Mouse (Mus musculus): ENCODE results near the gene Rrbp1. TPM values are rescaled to one million over a fixed set of nuclear protein-coding genes. Genes with fewer than 3 reads are reported as not detected.

Rrbp1 gene
- total RNA-seq, 2 experiments from 2014 or later = 74.5 to 76.6 TPM

- no peak for DNase-seq (ENCODE audit: low spot score in 2 of 2)
- intact Hi-C loops (cut with DNase I) = no loop called here
Observed at GRCm38 (mm10) chr2:143973161-143973560, 37.9 kb downstream of the Rrbp1 start.

DNA sequence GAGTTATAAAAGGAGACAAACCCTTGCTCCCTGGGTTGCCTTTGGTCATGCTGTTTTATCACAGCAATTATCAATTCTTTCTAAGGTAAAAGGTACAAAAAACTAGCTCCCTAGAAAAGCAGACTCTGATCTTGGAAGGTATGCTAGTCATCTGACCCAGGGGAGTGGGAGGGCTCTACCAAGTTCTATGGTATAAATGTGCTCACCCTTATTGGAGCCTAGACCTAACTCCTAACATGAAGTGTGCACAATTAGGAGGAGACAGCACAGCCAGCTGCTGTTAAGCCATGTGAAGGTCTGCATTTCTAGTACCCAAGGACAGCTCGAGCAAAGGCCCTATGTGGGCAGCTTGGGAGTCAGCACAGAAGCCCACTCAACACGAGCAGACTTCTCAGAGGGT is 39.2 kb downstream of the Rrbp1 start:
- no peak for DNase-seq (ENCODE audit: low spot score in 2 of 2)
- intact Hi-C loops (cut with DNase I) = no loop called here

GRCm38 (mm10) chr2:143970841-143971240 is 40.2 kb downstream of the Rrbp1 start:
- DNase-seq (ENCODE audit: low spot score in 2 of 2) = no peak

DNA sequence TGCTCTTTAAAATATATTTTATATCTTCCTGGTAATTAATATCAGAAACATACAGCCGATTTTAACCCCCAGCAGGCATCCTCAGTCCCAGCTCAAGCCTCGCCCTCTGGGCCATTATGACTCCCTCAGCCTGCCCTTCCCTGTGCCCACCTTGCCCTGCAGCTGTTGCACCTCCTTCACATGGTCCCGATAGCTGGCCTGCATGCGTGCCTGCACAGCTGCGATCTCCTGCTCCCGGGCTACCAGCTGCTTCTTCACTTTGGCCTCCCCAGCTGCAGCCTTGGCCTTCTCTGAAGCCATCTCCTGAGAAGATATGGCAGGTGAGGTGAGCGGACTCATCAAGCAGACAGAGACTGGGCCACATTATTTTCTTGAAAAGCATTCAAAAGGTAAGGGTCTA is 41.8 kb downstream of the Rrbp1 start:
- intact Hi-C loops (cut with DNase I) = no loop called here
- DNase-seq (ENCODE audit: low spot score in 2 of 2) = no peak

More at GRCm38 (mm10) chr2:143970841-143971240, 40.2 kb downstream of the Rrbp1 start:
- intact Hi-C loops (cut with DNase I) = no loop called here

- intact Hi-C loops (cut with DNase I) = no loop called here
- DNase-seq (ENCODE audit: low spot score in 2 of 2) = no peak
Observed at GRCm38 (mm10) chr2:143963318-143963717, 47.7 kb downstream of the Rrbp1 start.

DNA sequence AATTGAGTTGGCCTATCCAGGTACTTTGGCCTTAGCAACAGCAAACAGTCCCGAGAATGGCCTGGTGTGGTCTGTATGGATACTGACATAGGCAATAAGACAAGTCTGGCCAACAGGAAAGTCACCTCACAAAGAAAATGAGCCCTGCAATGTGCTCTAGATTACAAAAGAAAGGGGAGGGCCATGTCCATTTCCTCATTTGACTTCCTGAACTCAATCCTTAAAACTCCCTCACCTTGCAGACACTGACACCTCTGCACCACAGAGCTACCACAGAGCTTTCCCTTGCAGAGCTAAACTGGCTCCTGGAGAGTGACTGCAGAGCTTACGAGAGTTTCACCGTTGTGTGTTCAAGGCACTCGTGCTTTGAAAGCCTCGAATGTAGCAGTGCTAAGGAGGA is 48.9 kb downstream of the Rrbp1 start:
- intact Hi-C loops (cut with DNase I) = no loop called here
- DNase-seq (ENCODE audit: low spot score in 2 of 2) = no peak

DNA sequence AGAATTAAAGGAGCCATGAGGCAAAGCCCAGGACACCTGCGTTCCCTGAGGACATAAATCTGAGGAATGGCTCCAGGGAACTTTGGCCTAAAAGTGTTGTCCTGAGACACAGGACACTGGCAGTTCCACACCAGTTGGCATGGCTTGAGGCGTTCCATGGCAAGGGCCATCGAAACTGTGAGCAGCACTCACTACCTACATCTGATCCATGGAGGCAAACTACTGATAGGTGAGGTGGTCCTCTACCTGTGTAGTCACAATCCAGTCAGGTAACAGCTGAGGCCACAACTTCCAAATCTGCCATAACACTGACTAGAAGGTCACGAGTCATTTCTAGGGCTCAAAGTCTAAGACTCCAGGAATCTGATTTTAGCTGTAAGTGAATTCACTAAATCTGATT is 55.3 kb downstream of the Rrbp1 start:
- intact Hi-C loops (cut with DNase I) = no loop called here
- DNase-seq (ENCODE audit: low spot score in 2 of 2) = no peak

DNA sequence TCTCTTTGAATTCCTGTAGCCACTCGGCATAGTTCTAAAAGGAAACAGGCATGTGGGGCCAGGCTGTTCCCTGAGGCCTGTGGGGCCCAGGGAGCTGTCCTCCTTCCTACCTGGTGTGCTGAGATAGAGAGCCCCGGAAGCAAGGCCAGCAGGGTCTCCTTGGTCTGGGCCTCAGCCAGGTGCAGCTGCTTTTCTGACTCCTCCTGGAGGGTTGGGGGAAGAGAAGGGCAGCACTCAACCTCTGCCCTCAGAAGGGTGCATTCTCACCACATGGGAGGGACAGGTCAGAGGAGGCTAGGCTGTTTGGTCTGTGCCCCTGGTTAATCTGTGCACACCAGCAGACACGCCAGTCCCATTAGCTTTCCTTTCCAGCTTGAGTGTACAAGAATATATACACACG is 56.1 kb downstream of the Rrbp1 start:
- intact Hi-C loops (cut with DNase I) = no loop called here
- no peak for DNase-seq (ENCODE audit: low spot score in 2 of 2)

GRCm38 (mm10) chr2:143953944-143954343 is 57.1 kb downstream of the Rrbp1 start:
- no peak for DNase-seq (ENCODE audit: low spot score in 2 of 2)
- intact Hi-C loops (cut with DNase I) = no loop called here

DNA sequence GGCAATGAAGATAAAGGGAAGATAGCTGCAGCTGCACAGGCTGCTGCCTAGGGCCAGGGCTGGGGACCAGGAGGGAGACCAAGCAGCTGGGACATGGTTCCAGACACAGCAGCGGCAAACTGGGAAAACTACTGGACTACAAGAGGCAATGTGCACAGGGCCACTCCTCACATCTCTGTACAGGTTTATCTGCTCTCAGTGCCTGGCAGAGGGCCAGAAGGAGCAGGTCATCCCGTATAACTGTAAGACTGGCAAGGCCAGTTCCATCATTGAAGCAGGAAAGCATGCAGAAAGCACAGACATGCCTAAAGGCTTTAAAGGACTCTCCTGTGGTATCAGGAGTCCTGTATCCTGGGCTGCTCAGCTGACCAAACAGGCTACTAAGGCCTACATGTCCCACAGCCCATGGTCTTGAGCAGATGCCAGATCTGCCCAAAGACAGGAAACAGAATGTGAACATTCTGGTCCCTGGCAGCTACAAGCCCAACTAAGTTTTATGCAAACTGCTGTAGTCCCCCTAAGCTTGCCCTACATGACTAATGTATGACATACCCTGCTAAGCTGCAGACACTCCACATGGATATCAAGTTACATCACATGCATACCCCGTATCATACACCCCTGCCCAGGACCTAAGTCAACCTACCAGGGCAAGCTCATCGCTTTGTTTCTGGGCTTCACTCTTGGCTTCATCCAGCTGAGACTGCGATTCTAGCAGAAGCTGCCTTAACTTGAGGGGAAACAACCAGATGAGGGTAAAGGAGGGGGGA is 59.3 kb downstream of the Rrbp1 start:
- no peak for DNase-seq (ENCODE audit: low spot score in 2 of 2)

GRCm38 (mm10) chr2:143951028-143951420 is 60.0 kb downstream of the Rrbp1 start:
- intact Hi-C loops (cut with DNase I) = no loop called here
- DNase-seq (ENCODE audit: low spot score in 2 of 2) = no peak

More for the DNA sequence above, 59.3 kb downstream of the Rrbp1 start:
- intact Hi-C loops (cut with DNase I) = no loop called here

- intact Hi-C loops (cut with DNase I) = no loop called here
Observed at GRCm38 (mm10) chr2:143950290-143951027, 60.6 kb downstream of the Rrbp1 start.

GRCm38 (mm10) chr2:143949217-143949616 is 61.8 kb downstream of the Rrbp1 start:
- no peak for DNase-seq (ENCODE audit: low spot score in 2 of 2)
- intact Hi-C loops (cut with DNase I) = no loop called here

More at GRCm38 (mm10) chr2:143950290-143951027, 60.6 kb downstream of the Rrbp1 start:
- DNase-seq (ENCODE audit: low spot score in 2 of 2) = no peak

DNA sequence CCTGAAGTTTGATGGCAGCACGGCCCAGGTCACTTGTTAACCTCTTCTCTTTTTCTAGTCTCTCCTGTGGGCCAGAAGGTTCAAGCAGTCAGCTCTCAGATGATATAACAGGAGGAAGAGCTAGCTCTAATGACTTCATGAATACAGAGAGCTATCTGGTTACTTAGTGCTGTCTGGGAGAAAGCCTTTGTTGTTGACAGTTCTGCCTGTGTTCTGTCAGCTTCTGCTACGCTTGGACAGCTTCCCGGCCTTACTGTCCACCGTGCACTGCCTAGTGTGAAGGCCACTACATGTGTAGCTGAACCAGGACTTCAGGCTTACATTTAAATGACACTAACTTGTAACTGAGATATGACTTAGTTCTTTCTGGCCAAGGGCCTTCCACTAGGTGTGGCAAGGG is 62.6 kb downstream of the Rrbp1 start:
- intact Hi-C loops (cut with DNase I) = no loop called here
- no peak for DNase-seq (ENCODE audit: low spot score in 2 of 2)

GRCm38 (mm10) chr2:143947981-143948380 is 63.1 kb downstream of the Rrbp1 start:
- intact Hi-C loops (cut with DNase I) = no loop called here
- DNase-seq (ENCODE audit: low spot score in 2 of 2) = no peak

DNA sequence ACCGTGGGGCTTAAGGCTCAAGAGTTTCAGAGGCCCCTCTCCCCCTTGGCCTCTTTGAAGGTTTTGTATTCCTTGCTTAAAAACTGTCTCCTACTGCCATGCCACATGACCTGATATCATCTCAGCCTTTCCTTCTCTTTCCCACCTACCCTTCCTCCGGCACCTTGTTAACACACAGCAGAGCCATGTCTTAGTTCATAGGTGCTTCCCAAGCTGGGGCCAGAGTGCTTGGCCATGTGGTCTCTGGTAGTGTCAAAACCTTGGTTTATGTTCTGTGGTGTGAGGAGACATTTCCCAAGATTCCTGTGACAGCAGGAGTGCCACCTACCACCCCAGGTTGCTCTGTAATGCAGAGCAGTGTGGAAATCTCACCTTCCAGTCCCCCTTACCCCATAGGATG is 64.7 kb downstream of the Rrbp1 start:
- no peak for DNase-seq (ENCODE audit: low spot score in 2 of 2)
- intact Hi-C loops (cut with DNase I) = no loop called here

GRCm38 (mm10) chr2:143945466-143946075 is 65.5 kb downstream of the Rrbp1 start:
- intact Hi-C loops (cut with DNase I) = no loop called here
- DNase-seq (ENCODE audit: low spot score in 2 of 2) = no peak

GRCm38 (mm10) chr2:143944796-143945195 is 66.3 kb downstream of the Rrbp1 start:
- no peak for DNase-seq (ENCODE audit: low spot score in 2 of 2)
- intact Hi-C loops (cut with DNase I) = no loop called here

DNA sequence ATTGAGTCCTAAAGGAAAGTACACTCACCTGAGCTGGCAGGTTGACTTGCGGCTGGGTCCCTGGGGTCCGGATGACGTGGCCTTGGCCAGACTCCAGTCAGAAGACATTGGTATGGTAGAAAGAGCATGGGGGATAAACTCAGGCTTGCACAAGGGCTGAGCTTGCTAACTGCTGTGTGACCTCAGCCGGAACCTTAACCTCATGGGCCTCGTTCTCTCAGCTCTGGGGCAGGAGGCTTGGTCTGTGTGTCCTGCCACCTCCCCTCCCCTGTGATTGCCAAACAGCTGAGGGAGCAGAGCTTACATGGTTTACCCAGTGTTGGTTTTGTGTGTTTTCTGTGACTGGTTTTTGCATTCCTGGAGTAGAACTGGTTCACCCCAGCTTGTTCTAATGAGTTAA is 70.7 kb downstream of the Rrbp1 start:
- intact Hi-C loops (cut with DNase I) = no loop called here
- no peak for DNase-seq (ENCODE audit: low spot score in 2 of 2)

DNA sequence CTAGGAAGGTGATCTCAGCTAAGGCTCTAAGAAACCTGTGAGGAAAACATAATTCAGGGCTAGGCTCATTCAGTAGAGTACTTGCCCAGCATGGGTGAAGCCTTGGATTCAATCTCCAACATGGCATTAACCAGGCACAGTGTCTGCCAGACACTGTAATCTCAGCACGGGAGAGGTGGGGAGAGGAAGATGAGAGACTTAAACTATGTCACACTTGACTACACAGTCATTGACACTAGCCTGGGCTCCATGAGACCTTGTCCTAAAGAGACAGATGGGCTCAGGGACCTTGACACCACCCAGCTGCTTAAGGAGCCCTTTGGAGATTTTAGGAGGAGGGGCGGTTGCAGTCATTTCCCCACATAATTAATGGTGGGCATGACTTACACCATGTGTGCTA is 73.2 kb downstream of the Rrbp1 start:
- intact Hi-C loops (cut with DNase I) = no loop called here

DNA sequence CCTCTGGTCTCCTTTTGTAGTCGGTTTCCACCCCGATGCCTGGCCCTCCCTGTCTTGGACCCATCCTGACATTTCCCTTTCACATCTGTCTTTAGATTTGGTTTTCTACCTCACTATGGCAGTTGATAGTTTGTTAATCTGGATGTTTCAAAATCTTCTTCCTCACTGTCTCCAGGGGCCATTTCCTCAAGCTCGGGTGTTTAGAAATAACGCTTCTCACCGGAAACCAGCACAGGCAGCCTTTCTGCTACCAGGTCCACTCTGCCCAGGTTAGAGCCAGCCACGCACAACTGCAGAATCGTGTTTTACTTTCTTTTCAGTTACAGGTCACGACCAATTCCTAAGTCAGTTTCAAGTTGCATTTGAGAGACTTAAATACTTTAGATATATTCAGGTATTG is 76.6 kb downstream of the Rrbp1 start:
- intact Hi-C loops (cut with DNase I) = no loop called here
- DNase-seq (ENCODE audit: low spot score in 2 of 2) = no peak

More for the DNA sequence above, 73.2 kb downstream of the Rrbp1 start:
- no peak for DNase-seq (ENCODE audit: low spot score in 2 of 2)
